Mouse (Mus musculus): ENCODE data around the gene Actr1b.
"Not testable (repeated sequence)": the region's sequence is repeated elsewhere in the genome, so short reads cannot be mapped to it uniquely, and the experiment has no call there.

The Actr1b gene

GRCm38 (mm10) chr1:36697030-36697429, 17.2 kb downstream of the Actr1b start:
- no peak for DNase-seq

GRCm38 (mm10) chr1:36696411-36696810, 17.8 kb downstream of the Actr1b start:
- no peak for DNase-seq

- DNase-seq, result no peak
Measured at GRCm38 (mm10) chr1:36694871-36695270, 19.4 kb downstream of the Actr1b start.

- peak; percentile 96 for DNase-seq
Measured at GRCm38 (mm10) chr1:36691271-36692155, 22.7 kb downstream of the Actr1b start, which contains the start of gene Cox5b. Gene Cox5b (plus strand): TSS chr1:36691449.

GRCm38 (mm10) chr1:36690671-36691235, 23.5 kb downstream of the Actr1b start:
- no peak for DNase-seq

- DNase-seq, result peak; percentile 74
Measured at GRCm38 (mm10) chr1:36683810-36684467, 30.3 kb downstream of the Actr1b start.

- no peak for DNase-seq
Measured at GRCm38 (mm10) chr1:36682620-36683355, 31.4 kb downstream of the Actr1b start, which contains the start of gene Fam178b. Gene Fam178b (minus strand): TSS chr1:36683183.

GRCm38 (mm10) chr1:36680893-36681292, 33.3 kb downstream of the Actr1b start:
- no peak for DNase-seq

- no peak for DNase-seq
Measured at GRCm38 (mm10) chr1:36674936-36675335, 39.3 kb downstream of the Actr1b start.

GRCm38 (mm10) chr1:36672648-36673350, 41.4 kb downstream of the Actr1b start:
- DNase-seq, result no peak

GRCm38 (mm10) chr1:36671260-36671659, 43.0 kb downstream of the Actr1b start:
- DNase-seq, result no peak

GRCm38 (mm10) chr1:36670256-36670655, 44.0 kb downstream of the Actr1b start:
- DNase-seq, result no peak

- DNase-seq, result not testable (repeated sequence)
Measured at GRCm38 (mm10) chr1:36668007-36668406, 46.2 kb downstream of the Actr1b start.

GRCm38 (mm10) chr1:36665934-36666333, 48.3 kb downstream of the Actr1b start:
- no peak for DNase-seq

GRCm38 (mm10) chr1:36665165-36665723, 49.0 kb downstream of the Actr1b start:
- DNase-seq, result no peak

GRCm38 (mm10) chr1:36664457-36664856, 49.8 kb downstream of the Actr1b start:
- no peak for DNase-seq

- DNase-seq, result no peak
Measured at GRCm38 (mm10) chr1:36658621-36659399, 55.4 kb downstream of the Actr1b start.

- DNase-seq, result no peak
Measured at GRCm38 (mm10) chr1:36657658-36658415, 56.4 kb downstream of the Actr1b start.

- no peak for DNase-seq
Measured at GRCm38 (mm10) chr1:36656233-36656632, 58.0 kb downstream of the Actr1b start.

GRCm38 (mm10) chr1:36655039-36655438, 59.2 kb downstream of the Actr1b start:
- no peak for DNase-seq

Data from thymus, postnatal 25 days (tissue).